Mouse (Mus musculus) MEL-GATA-1-ER (cell line): ENCODE results near the gene Pmel.
A peak's percentile ranks its signal among the peaks of the same experiment; 100 is the strongest.

ENCODE experiments used
- DNase-seq: peaks from one replicate; pipeline ENCODE4 v3.0.0-alpha.2; 2012; ENCODE audit warnings: low read depth; ENCODE audit errors: extremely low read depth

Pmel gene

GRCm38 (mm10) chr10:128703895-128704294, at the start of gene Pmel:
Gene Pmel, plus strand, starts transcription at chr10:128704195.
- DNase-seq = no peak

DNA sequence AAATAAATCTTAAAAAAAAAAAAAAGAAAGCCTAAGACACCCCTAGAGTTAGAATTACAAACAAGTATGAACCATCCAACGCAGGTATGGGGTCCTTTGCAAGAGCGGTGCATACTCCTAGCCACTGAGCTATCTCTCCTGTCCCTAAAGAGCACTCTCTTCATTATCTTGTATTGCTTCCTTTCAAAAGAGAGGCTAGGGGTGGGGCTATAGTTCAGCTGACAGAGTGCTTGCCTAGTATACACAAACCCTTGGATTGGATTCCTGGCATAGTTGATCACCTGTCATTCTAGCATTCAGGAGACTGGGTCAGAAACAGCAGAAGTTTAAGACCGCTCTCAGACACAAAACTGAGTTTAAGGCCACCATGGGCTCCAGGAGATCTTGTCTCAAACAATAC, 48.7 kb upstream of the Pmel start:
- peak; percentile 33 for DNase-seq

GRCm38 (mm10) chr10:128656731-128657130, 47.3 kb upstream of the Pmel start:
- no peak for DNase-seq

DNA sequence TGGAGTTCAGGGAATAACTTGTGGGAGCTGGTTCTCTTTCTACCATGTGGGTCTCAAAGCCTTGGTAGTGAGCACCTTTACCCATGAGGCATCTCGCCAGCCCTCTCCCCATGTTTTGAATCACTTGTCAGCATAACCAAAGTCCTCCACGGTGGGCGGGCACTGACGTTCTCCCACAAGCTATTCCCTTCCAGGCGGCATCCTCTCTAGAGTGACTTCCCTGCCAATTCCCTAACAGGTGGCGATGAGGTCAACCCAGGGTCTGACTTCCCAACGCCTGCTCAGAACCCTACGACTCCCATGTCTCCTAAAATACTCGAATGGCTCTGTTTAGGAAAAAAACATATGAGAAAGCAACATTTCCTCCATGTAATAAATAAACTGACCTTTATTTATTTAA, 46.2 kb upstream of the Pmel start:
- no peak for DNase-seq

- DNase-seq = no peak
Measured at GRCm38 (mm10) chr10:128659490-128659889, 44.5 kb upstream of the Pmel start.

DNA sequence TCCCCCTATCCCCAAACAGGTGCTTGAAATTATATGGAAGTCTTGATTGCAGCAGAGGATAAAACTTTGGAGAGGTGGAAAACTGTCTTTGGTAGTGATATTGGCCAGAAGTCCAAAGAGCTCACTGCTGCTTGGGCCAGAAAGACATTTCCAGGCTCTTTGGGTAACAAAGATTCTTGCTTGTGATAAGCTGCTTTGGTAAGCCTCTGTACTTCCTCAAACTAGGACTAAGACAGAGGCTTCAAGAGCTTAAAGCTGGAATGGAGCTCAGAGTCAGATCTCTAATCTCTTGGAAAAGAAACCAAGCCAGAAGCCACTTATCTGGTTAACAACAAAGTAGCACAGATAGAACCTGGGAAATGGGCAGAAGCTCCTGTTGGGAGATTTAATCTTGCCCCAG, 41.5 kb upstream of the Pmel start:
- no peak for DNase-seq

GRCm38 (mm10) chr10:128663441-128664220, 40.4 kb upstream of the Pmel start:
- peak; percentile 26 for DNase-seq

GRCm38 (mm10) chr10:128664808-128665207, 39.2 kb upstream of the Pmel start:
- DNase-seq = no peak

GRCm38 (mm10) chr10:128665307-128665706, 38.7 kb upstream of the Pmel start:
- no peak for DNase-seq

DNA sequence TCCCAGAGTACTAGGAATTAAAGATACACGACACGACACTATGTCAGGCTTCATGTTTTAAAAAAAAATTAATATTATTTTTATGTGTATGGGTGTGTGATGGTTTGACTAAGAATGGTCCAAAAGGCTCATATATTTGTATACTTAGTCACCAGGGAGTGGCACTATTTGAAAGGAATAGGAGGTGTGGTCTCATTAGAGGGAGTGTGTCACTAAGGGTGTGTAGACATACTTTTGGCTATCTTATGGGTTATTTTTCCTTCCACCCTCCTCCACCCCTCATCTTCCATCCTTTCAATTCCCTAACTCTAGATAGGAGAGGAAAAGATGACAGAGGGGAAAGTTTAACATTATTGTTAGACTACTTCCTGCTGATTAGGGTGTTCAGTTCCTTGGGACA, 38.2 kb upstream of the Pmel start:
- no peak for DNase-seq

DNA sequence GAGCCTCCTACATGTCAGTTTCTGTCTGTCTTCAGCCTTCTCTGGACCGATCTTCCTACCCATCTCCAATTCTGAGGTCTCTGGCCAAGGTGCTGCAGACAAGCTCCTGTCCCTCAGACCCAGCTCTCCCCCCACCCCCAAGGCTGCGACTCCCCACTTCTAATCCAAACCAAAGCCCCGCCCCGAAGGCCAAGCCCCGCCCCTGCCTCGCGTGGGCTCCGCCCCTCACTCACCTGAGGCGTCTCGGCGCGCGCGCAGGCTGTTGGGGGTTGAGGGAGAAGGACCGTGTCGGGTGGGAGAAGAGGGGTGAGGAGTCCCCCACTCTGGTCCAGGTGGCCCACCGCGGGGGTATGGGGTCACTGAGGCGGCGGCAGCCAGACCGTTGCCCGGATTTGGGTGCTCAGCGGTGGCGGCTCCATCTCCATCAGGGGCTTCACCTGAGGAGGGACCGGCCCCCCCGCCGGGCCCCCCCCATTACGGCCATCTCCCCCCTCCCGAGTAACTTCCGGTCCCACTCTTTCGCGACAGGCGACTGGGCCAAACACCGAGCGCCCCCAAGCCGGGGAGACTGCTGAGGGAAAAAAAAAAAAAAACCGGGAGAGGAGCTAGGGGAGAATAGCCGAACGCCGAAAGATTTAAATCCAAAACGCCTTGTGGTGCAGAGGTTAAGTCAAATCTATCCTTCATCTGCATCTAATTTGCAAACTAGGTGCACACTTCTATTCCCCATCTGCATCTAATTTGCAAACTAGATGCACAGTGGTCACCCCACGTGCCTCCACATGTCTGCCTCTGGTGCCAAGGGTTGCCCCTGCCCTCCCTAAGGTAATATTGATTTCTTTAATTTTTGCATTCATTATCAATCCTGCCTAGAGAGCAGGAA, 35.0 kb upstream of the Pmel start:
- no peak for DNase-seq

- no peak for DNase-seq
Measured at GRCm38 (mm10) chr10:128671148-128671547, 32.8 kb upstream of the Pmel start.

- peak; percentile 54 for DNase-seq
Measured at GRCm38 (mm10) chr10:128673763-128674468, 30.1 kb upstream of the Pmel start, which contains the start of gene Suox. Gene Suox, minus strand, starts transcription at chr10:128674073.

DNA sequence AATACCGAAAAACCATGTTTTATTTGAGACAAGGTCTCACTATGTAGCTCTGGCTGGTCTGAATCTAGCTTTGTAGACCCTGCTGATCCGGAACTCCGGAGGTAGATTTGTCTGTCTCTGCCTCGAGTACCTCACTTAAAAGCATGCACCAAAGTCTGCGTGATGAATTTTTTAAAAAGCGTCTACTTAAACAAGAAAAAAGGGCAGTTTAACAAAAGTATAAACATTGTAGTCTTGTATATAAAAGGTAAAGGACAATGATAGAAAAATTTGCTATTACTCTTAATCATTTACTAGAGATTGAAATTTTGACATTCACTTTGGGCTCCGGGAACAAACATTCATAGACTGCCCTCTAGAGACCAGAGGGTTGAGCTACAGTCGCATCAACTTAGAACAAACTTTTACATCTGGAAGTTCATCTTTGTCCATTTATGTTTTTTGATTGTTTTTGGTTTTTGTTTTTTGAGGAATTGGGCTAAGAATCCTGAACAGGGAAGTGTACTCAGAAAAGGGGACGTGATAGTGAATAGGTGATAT, 29.5 kb upstream of the Pmel start:
- DNase-seq = peak; percentile 53

GRCm38 (mm10) chr10:128695411-128695991, 8.5 kb upstream of the Pmel start:
- peak; percentile 64 for DNase-seq

DNA sequence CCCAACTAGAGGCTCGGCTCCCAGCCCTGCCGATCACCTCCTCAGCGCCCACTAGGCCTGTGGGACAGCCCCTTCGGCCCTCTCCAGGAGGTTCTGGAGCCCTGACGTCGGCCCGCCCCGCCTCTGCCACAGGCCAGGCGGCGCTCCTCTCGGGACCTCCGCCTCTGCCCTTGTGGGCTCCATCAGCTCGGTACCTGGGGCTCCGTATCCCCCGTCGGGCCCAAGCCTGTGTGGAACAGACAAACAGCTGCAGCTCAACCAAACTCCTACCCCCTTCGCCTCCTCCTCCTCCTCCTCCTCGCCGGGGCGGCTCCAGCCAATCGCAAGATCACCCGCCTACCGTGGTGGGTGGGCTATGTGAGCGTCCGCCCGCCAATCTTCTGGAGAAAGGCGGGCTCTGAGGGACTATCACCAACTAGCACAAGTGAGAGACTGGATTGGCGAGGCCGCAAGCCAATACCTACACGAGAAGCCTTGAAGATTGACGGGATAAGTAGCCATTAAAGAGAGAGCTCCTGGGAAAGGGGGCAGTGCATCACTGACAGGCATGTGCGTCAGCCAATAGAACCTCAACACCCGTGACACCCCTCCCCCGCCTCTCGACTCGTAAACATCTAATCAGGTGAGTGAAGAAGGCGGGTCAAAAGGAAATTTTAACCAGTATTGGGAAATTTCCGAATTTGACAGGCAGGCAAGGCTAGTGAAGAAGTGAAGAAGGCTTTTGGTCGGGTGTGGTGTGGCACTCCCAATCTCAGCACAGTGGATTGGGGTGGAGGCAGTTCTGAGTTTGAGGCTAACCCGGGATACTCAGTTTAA, 7.8 kb upstream of the Pmel start, which contains the start of gene Rab5b:
Gene Rab5b, minus strand, starts transcription at position 273 of the 816 bp plus-strand sequence.
- peak; percentile 99 for DNase-seq

DNA sequence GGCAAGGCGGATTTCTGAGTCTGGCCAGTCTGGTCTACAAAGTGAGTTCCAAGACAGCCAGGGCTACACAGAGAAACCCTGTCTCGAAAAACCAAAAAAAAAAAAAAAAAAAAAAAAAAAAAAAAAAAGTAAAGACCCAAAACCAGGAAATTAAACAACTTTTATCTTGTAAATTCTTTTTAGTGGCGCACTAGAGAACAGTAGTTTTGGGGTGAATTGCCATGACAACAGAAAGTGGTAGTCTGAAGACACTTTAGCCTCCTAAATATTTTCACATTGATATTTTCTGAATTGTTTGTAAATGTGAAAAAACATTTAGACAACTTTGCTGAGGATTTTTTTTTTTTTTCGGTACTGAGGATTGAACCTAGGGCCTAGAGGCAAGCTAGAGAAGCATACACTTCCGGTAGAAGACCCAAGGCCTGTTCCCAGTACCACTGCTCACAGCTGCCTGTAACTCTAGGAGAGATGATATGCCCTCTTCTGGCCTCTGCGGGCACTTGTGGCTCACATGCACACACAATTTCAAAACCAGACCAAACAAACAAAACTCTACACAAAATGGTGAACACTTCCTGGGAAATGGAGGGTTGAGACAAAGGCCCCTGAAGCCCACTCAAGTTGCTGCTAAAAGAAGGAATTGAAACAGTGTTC, 6.8 kb upstream of the Pmel start:
- no peak for DNase-seq

GRCm38 (mm10) chr10:128699006-128699405, 5.0 kb upstream of the Pmel start:
- DNase-seq = no peak

GRCm38 (mm10) chr10:128699611-128700010, 4.4 kb upstream of the Pmel start:
- no peak for DNase-seq

- DNase-seq = no peak
Measured at GRCm38 (mm10) chr10:128700712-128701111, 3.3 kb upstream of the Pmel start.
